Mouse (Mus musculus) forebrain, embryonic 11.5 days (tissue): ENCODE measurements around the gene Zfp777. TPM values are rescaled to one million over a fixed set of nuclear protein-coding genes. Genes with fewer than 3 reads are reported as not detected.

ENCODE experiments used
- ATAC-seq: fragments of 200-750 bp; cut with Nextera tagmentation; replicated peaks from 2 replicates; pipeline ENCODE4 v1.8.0; 2017; ENCODE audit warnings: moderate TSS enrichment; ENCODE audit not compliant: low FRiP score
- DNase-seq: peaks from one replicate; pipeline ENCODE4 v3.0.0-alpha.2; 2017; ENCODE audit warnings: low spot score
- H3K27ac ChIP-seq: fragments of 300-500 bp; sonication (generic); 2 replicates; pipeline ENCODE4 v1.5.1; 2014; ENCODE audit warnings: low read depth, low read length
- H3K27me3 ChIP-seq: fragments of 300-500 bp; sonication (generic); 2 replicates; pipeline ENCODE4 v1.6.1; 2014; ENCODE audit warnings: mild to moderate bottlenecking, low read length, mixed read lengths; ENCODE audit not compliant: control insufficient read depth, insufficient read depth
- H3K36me3 ChIP-seq: fragments of 300-500 bp; sonication (generic); 2 replicates; pipeline ENCODE4 v1.6.1; 2014; ENCODE audit warnings: mild to moderate bottlenecking, low read length, moderate library complexity, mixed read lengths; ENCODE audit not compliant: control insufficient read depth, insufficient read depth
- H3K4me1 ChIP-seq: fragments of 300-500 bp; sonication (generic); replicated peaks from 2 replicates; pipeline ENCODE4 v1.6.1; 2014; ENCODE audit warnings: low read length, mixed read lengths; ENCODE audit not compliant: control insufficient read depth, insufficient read depth
- H3K4me2 ChIP-seq: fragments of 300-500 bp; sonication (generic); 2 replicates; pipeline ENCODE4 v1.6.1; 2014; ENCODE audit warnings: low read depth, mild to moderate bottlenecking, low read length, moderate library complexity, mixed read lengths; ENCODE audit not compliant: severe bottlenecking
- H3K4me3 ChIP-seq: fragments of 300-500 bp; sonication (generic); 2 replicates; pipeline ENCODE4 v1.5.1; 2014; ENCODE audit warnings: low read depth, low read length
- H3K9ac ChIP-seq: fragments of 300-500 bp; sonication (generic); 2 replicates; pipeline ENCODE4 v1.6.1; 2014; ENCODE audit warnings: low read length
- H3K9me3 ChIP-seq: fragments of 300-500 bp; sonication (generic); 2 replicates; pipeline ENCODE4 v1.6.1; 2016; ENCODE audit warnings: low read length, mixed read lengths; ENCODE audit not compliant: control insufficient read depth
- WGBS: fragments of 180-500 bp; shearing (Covaris S2); extraction: QIAGEN DNeasy Blood & Tissue Kit; methylation state at CpG from one replicate; pipeline ENCODE4 v1.1.7; 2014; 5-methylcytosine and 5-hydroxymethylcytosine counted together
- polyA plus RNA-seq: library from polyadenylated mRNA; unstranded; fragments of >200 nt; fragmentation: Nextera tagmentation; extraction: Ambion mirVana; gene quantifications from 2 replicates; pipeline ENCODE4 v1.2.1, GENCODE M21; 2014

Zfp777 gene
- polyA plus RNA-seq, 1 experiment from 2014 or later: 10.8 TPM

- peak overlapping the region; percentile 92 for H3K4me3 ChIP-seq
- H3K9ac ChIP-seq: peak overlapping the region; percentile 79
- peak overlapping the region; percentile 59 for H3K4me2 ChIP-seq
- 62% methylated on average over 9 of the region's 9 CpGs for WGBS
- no peaks in the 10 kb centered on the region for H3K9me3 ChIP-seq
- H3K27ac ChIP-seq: no peak overlapping the region; the same call in 1 of the 2 replicates
- DNase-seq: no peak
- H3K27me3 ChIP-seq: no peaks in the 10 kb centered on the region
- 0 out of 2 replicates have a peak, but pooled peaks cover 2% of the 10 kb centered on the region for H3K4me1 ChIP-seq
- no peak for ATAC-seq
- H3K36me3 ChIP-seq: no peaks in the 10 kb centered on the region
These were observed 758 bp upstream of the Zfp777 start for GRCm38 (mm10) chr6:48049273-48050065.

- Histone ChIP-seq H3K27ac (peak overlapping the region; percentile 84; the same call in 1 of the 2 replicates), H3K4me3 (peak overlapping the region; percentile 92), H3K4me1 (0 out of 2 replicates have a peak, but pooled peaks cover 2% of the 10 kb centered on the region), H3K36me3 (peaks cover 5% of the 10 kb centered on the region; the same call in 1 of the 2 replicates), H3K4me2 (peak overlapping the region; percentile 83), H3K27me3 (no peaks in the 10 kb centered on the region), H3K9me3 (no peaks in the 10 kb centered on the region), H3K9ac (peak overlapping the region; percentile 79)
- WGBS: under 1% methylated on average over 94 of the region's 150 CpGs
- peak; percentile 60 for ATAC-seq
- DNase-seq: peak; percentile 76
These were observed 1.0 kb downstream of the Zfp777 start for GRCm38 (mm10) chr6:48047450-48048351.

DNA sequence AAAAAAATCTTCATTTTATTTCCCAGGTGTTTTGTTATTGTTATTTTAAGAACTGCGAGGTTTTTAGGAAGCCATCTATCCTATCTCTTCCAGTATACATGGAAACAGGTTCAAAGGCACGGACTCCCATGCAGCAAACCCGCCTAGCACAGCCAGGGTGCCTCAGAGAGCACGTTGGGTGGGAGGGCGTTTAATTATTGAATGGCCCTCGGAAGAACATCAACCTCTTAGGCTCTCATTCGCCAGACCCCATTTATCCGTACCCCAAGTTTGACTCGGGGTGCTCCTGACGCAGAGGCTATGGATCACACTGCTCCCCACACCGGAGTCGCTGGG lies 1.6 kb downstream of the Zfp777 start:
- ATAC-seq (no peak), DNase-seq (no peak)
- Histone ChIP-seq H3K4me3 (peak overlapping the region; percentile 92), H3K4me1 (0 out of 2 replicates have a peak, but pooled peaks cover 2% of the 10 kb centered on the region), H3K27me3 (no peaks in the 10 kb centered on the region), H3K9me3 (no peaks in the 10 kb centered on the region), H3K9ac (peak overlapping the region; percentile 79), H3K27ac (no peak overlapping the region), H3K36me3 (peaks cover 5% of the 10 kb centered on the region; the same call in 1 of the 2 replicates), H3K4me2 (peak overlapping the region; percentile 83)
- WGBS: 9% methylated on average over 12 of the region's 12 CpGs

DNA sequence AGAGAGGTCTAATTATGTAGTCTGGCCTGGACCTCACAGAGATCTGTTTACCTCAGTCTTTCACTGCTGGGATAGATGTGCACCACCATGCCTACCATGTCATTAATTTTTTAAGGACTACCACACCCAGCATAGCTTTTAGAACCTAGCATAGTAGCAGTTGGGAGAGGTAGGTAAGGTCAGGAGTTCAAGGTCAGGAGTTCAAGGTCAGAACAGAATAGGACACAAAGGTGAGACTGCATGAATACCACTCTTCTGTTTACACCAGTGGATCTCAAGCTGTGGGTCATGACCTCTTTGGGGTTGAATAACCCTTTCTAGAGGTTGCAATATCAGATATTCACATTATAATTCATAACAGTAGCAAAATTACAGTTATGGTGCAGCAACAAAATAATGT lies 16.1 kb downstream of the Zfp777 start:
- no peak for ATAC-seq
- no peak overlapping the region for H3K9ac ChIP-seq
- H3K27ac ChIP-seq: no peak overlapping the region
- no peaks in the 10 kb centered on the region for H3K27me3 ChIP-seq
- no peak overlapping the region for H3K4me2 ChIP-seq
- DNase-seq: no peak
- no peaks in the 10 kb centered on the region for H3K9me3 ChIP-seq
- H3K4me1 ChIP-seq: no peaks in the 10 kb centered on the region
- H3K36me3 ChIP-seq: peaks cover 10% of the 10 kb centered on the region
- no peak overlapping the region for H3K4me3 ChIP-seq

DNA sequence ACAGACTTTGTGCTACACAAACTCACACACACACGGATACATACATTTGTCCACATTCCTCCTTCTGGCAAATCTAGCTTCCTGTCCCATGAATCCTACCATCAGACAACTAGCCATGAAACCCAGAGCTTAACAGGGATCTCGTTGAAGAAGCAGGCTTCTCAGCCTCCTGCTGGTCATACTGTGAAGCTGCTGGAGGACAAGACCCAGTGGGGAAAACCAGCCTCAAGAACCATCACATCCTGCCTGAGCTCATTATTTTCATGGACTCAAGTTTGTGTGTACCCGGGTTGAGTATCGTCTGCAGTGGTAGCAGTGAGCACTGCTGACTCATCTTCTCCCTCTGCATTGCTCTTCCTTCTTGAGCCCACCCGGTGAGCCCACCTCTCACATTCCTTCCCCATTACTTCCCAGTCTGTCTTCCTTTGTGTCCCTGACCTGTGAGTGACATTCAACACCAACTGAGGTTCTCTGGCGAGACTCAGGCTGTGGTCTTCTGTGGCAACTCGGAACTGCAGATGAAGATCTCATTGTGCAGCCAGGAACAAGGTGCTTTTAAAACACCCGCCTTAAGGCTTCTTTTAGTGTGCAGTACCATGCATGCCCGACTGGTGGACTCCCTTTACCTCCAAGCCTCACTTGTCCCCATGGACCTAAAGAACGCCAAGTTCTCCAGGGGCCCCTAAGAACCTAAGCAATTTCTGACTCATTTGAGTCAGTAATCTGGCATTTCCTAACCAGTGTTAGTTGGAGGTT lies 22.6 kb downstream of the Zfp777 start:
- peaks cover 30% of the 10 kb centered on the region for H3K36me3 ChIP-seq
- H3K27me3 ChIP-seq: no peaks in the 10 kb centered on the region; the same call in 1 of the 2 replicates
- WGBS: 86% methylated on average over 10 of the region's 10 CpGs
- H3K4me2 ChIP-seq: no peak overlapping the region
- no peak overlapping the region for H3K9ac ChIP-seq
- H3K4me1 ChIP-seq: no peaks in the 10 kb centered on the region
- H3K9me3 ChIP-seq: peaks cover 7% of the 10 kb centered on the region; the same call in 1 of the 2 replicates
- DNase-seq: no peak
- ATAC-seq: no peak
- no peak overlapping the region for H3K27ac ChIP-seq
- H3K4me3 ChIP-seq: no peak overlapping the region

DNA sequence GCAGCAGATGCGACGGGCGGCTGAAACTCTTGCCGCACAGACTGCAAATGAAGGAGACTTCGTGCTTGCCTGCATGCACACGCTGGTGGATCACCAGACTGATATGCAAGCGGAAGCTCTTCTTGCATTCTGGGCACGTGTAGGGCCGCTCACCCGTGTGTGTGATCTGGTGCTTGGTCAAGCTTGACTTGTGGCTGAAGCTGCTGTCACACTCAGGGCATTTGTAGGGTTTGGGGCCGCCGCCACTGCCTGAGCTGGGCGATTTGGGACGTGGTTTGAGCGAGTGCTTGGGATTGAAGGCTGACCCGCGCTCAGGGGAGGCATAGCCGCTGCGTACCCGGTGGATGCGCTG lies 23.7 kb downstream of the Zfp777 start:
- Histone ChIP-seq H3K4me1 (no peaks in the 10 kb centered on the region), H3K36me3 (peaks cover 30% of the 10 kb centered on the region), H3K27me3 (no peaks in the 10 kb centered on the region; the same call in 1 of the 2 replicates), H3K4me2 (no peak overlapping the region), H3K9ac (no peak overlapping the region), H3K9me3 (peaks cover 7% of the 10 kb centered on the region; the same call in 1 of the 2 replicates), H3K4me3 (no peak overlapping the region), H3K27ac (no peak overlapping the region)
- WGBS: 67% methylated on average over 21 of the region's 21 CpGs
- no peak for DNase-seq
- 0 out of 2 replicates have a peak, but pooled peaks have one; percentile 27 for ATAC-seq

DNA sequence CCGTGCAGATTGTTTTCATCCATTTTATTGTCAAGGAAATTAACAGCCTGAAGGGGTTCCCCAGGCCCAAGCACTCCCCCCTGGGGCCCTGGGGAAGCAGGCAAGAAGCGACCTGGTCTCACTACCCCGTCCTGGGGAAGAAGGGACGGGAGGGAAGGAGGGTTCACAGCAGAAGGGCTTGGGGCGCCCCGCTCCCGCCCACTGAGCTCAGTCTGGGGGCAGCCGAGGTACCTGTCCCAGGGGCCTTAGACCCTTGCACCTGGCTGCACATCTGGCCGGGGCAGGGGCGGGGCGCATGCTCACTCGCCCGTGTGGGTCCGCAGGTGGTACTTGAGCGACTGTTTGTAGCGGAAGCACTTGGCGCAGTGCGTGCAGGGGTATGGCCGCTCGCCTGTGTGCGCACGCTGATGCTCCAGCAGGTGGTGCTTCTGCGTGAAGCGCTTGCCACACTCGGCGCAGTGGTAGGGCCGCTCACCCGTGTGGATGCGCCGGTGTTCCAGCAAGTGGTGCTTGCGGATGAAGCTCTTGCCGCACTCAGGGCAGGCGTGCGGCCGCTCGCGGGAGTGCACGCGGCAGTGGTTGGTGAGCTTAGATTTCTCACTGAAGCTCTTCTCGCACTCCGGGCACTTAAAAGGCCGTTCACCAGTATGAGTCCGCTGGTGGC lies 24.2 kb downstream of the Zfp777 start:
- peaks cover 7% of the 10 kb centered on the region; the same call in 1 of the 2 replicates for H3K9me3 ChIP-seq
- H3K36me3 ChIP-seq: peaks cover 30% of the 10 kb centered on the region
- no peak overlapping the region for H3K4me3 ChIP-seq
- H3K9ac ChIP-seq: no peak overlapping the region
- WGBS: 66% methylated on average over 43 of the region's 43 CpGs
- 0 out of 2 replicates have a peak, but pooled peaks have one; percentile 27 for ATAC-seq
- no peaks in the 10 kb centered on the region for H3K4me1 ChIP-seq
- no peaks in the 10 kb centered on the region; the same call in 1 of the 2 replicates for H3K27me3 ChIP-seq
- DNase-seq: no peak
- H3K27ac ChIP-seq: no peak overlapping the region
- no peak overlapping the region for H3K4me2 ChIP-seq
